Mouse (Mus musculus): ENCODE measurements around the gene Bdh2.

- TF ChIP-seq POLR2A (IDR thresholded peaks at IDR 0.05; ENCODE audit: extremely low read depth, insufficient read depth, low read length), result no peak
- TF ChIP-seq CTCF (IDR thresholded peaks at IDR 0.05; ENCODE audit: extremely low read depth, insufficient read depth, low read length), result no peak
These were observed 70.8 kb downstream of the Bdh2 start for GRCm38 (mm10) chr3:135351857-135352256.
